19 mouse cellular contexts compared by ENCODE assay signal in the genomic region with DNA sequence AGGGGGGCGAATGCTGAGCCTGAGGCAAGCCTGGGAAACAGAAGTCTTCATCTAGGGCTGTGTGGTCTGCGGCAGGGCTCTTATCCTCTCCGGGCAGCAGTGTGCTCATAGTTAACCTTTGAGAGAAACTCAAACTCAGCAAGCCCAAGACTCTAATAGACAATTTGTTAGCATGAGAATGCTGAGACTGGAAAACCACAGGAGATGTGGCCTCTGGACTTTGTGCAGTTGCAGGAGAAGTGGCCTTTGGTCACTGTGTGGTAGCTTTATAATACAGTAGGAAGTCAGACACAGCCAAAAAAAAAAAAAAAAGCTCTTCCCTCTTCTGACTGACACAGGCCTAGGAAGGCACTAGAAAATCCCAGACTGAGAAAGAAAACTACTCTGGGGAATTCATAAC.
DNase-seq lines count a peak whose midpoint lies in the region; ATAC-seq and TF ChIP-seq lines count a peak whose summit lies in the region.
"Had no signal": no experiment of that assay in that cellular context is flagged by ENCODE, and none has a peak within 500 bp of the region (broad histone marks: within the 10 kb centered on the region; RNA-seq: fewer than 3 reads in every experiment).

No protein-coding gene starts in this region.

- no peaks in the 10 kb centered on the region for H3K36me3 ChIP-seq in liver, adult 2 months (ENCODE audit: control insufficient read depth, insufficient read depth, low read length)
- H3K36me3 ChIP-seq in liver, embryonic 11.5 days (ENCODE audit: control insufficient read depth, insufficient read depth, low read length): no peaks in the 10 kb centered on the region
- H3K36me3 ChIP-seq: embryonic facial prominence, embryonic 10.5 days; heart, embryonic 12.5 days had no signal

- H3K27ac ChIP-seq in liver, adult 2 months (replicated peaks; ENCODE audit: insufficient read depth, low read depth, low read length): no peak overlapping the region
- H3K27ac ChIP-seq in liver, embryonic 11.5 days (ENCODE audit: low read depth, low read length): no peak overlapping the region
- H3K27ac ChIP-seq: embryonic facial prominence, embryonic 10.5 days; forebrain, embryonic 13.5 days had no signal

- TF ChIP-seq CTCF in liver, adult 2 months (IDR thresholded peaks at IDR 0.05; ENCODE audit: low read depth, low read length): no peak

- no peak for ATAC-seq in liver, embryonic 11.5 days (replicated peaks; ENCODE audit: low FRiP score)
- ATAC-seq: activated CD4-positive, CD25-positive, alpha-beta regulatory T cell, adult 4 months; forebrain, embryonic 13.5 days; forebrain, postnatal 0 days; Patski had no signal

- H3K4me1 ChIP-seq in liver, adult 2 months (ENCODE audit: control insufficient read depth, insufficient read depth, low read length): no peaks in the 10 kb centered on the region
- no peaks in the 10 kb centered on the region for H3K4me1 ChIP-seq in liver, embryonic 11.5 days (replicated peaks; ENCODE audit: control insufficient read depth, insufficient read depth, low read length)
- H3K4me1 ChIP-seq: embryonic facial prominence, embryonic 10.5 days; forebrain, embryonic 13.5 days; heart, embryonic 12.5 days had no signal

- H3K27me3 ChIP-seq in liver, adult 2 months (ENCODE audit: control insufficient read depth, insufficient read depth, low read length): no peaks in the 10 kb centered on the region
- H3K27me3 ChIP-seq in liver, embryonic 11.5 days (replicated peaks; ENCODE audit: control insufficient read depth, insufficient read depth, low read length): no peaks in the 10 kb centered on the region
- H3K27me3 ChIP-seq: CH12.LX; forebrain, embryonic 13.5 days; heart, embryonic 12.5 days; Patski had no signal

- H3K9me3 ChIP-seq in liver, embryonic 11.5 days (ENCODE audit: control insufficient read depth, low read length): 0 out of 2 replicates have a peak, but pooled peaks cover 6% of the 10 kb centered on the region
- H3K9me3 ChIP-seq: forebrain, embryonic 13.5 days had no signal

- intact Hi-C loops in heart, postnatal 36 days (cut with DNase I): no loop called here

- H3K9ac ChIP-seq in liver, adult 2 months (ENCODE audit: low read depth, low read length): no peak overlapping the region
- no peak overlapping the region for H3K9ac ChIP-seq in liver, embryonic 11.5 days (ENCODE audit: low read depth, low read length)
- H3K9ac ChIP-seq: forebrain, embryonic 13.5 days; forebrain, postnatal 0 days; heart, embryonic 12.5 days had no signal

- H3K4me3 ChIP-seq in liver, adult 2 months (ENCODE audit: insufficient read depth, low read depth, low read length): no peak overlapping the region
- no peak overlapping the region for H3K4me3 ChIP-seq in liver, embryonic 11.5 days (ENCODE audit: low read depth, low read length)
- H3K4me3 ChIP-seq: embryonic facial prominence, embryonic 10.5 days; forebrain, embryonic 13.5 days; heart, embryonic 12.5 days had no signal

- WGBS in liver, adult 2 months: 72% methylated on average over 3 of the region's 3 CpGs
- 76% methylated on average over 3 of the region's 3 CpGs for WGBS in liver, embryonic 11.5 days

- no peak overlapping the region for H3K4me2 ChIP-seq in liver, embryonic 11.5 days
- H3K4me2 ChIP-seq: forebrain, embryonic 13.5 days; heart, embryonic 12.5 days had no signal

- no peaks in the 10 kb centered on the region for H3K79me2 ChIP-seq in liver, adult 2 months (ENCODE audit: control insufficient read depth, insufficient read depth, low read length)

- DNase-seq in liver, adult 2 months (ENCODE audit: extremely low read depth, low read depth, low spot score): peak; percentile 45
- DNase-seq in liver, embryonic 11.5 days (ENCODE audit: low spot score): no peak
- peak; percentile 71 to 86 for DNase-seq in kidney, adult 8-10 months
- peak; percentile 33 for DNase-seq in kidney, postnatal 10 days
- no peak for DNase-seq in gastrocnemius, postnatal 25 days
- DNase-seq in left cerebral cortex, adult 8-10 months (ENCODE audit: low spot score in 2 of 2): no peak
- DNase-seq in heart, postnatal 36 days: no peak
- DNase-seq: adrenal gland, postnatal 14 days; cerebellum, adult 11-12 months; cerebellum, adult 9-11 months; cerebellum, postnatal 36 days; forebrain, postnatal 0 days; gastrocnemius, postnatal 14 days had no signal

- no peak for TF ChIP-seq POLR2A in liver, adult 2 months (IDR thresholded peaks at IDR 0.05; ENCODE audit: extremely low read depth, insufficient read depth, low read length)

Comparison
In these comparisons a context has a peak if more than half of its experiments do, and no peak if none do; other contexts are left out.
1. DNase-seq: peak in liver, adult 2 months (single experiment), kidney, adult 8-10 months (2 of 2) and kidney, postnatal 10 days (single experiment); none in liver, embryonic 11.5 days (single experiment), gastrocnemius, postnatal 25 days (single experiment), left cerebral cortex, adult 8-10 months (0 of 2) and heart, postnatal 36 days (0 of 2).